Mouse (Mus musculus): Measurements from ENCODE around the gene Angel2. TPM values are rescaled to one million over a fixed set of nuclear protein-coding genes. Genes with fewer than 3 reads are reported as not detected.

Gene Angel2
- polyA plus RNA-seq, 1 experiment from 2014 or later: 48.2 TPM

DNA sequence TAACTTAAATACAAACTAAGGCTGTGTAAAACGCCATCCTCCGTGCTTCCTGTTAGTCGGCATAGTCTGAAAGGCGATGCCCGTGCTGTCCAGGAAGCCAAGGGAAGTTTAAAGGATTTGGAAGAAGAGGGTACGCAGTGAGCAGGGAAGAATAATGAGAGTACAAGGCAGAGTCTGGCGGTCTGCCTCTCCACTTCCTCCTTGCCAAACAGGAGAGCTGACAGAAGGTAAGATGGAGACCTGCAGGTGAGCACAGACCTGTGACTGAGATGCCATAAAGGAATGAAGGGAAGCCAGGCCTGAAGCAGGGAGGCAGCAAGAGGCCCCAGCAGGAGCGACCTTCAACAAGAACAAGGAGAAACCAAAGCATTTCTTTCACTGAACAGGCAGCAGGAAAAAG, 49.3 kb downstream of the Angel2 start:
- Histone ChIP-seq H3K9me3 (ENCODE audit: control insufficient read depth, low read length) (no peaks in the 10 kb centered on the region), H3K4me2 (replicated peaks) (no peak overlapping the region), H3K9ac (no peak overlapping the region), H3K36me3 (replicated peaks; ENCODE audit: control insufficient read depth, insufficient read depth) (peaks cover 60% of the 10 kb centered on the region), H3K4me3 (replicated peaks; ENCODE audit: low read length) (no peak overlapping the region), H3K27ac (no peak overlapping the region), H3K4me1 (replicated peaks; ENCODE audit: control insufficient read depth, insufficient read depth, low read length) (peaks cover 32% of the 10 kb centered on the region), H3K27me3 (ENCODE audit: control insufficient read depth, insufficient read depth, low read length) (no peaks in the 10 kb centered on the region)
- DNase-seq (ENCODE audit: low spot score): no peak
- ATAC-seq (ENCODE audit: low FRiP score): no peak
- WGBS: 96% methylated on average over 8 of the region's 8 CpGs

DNA sequence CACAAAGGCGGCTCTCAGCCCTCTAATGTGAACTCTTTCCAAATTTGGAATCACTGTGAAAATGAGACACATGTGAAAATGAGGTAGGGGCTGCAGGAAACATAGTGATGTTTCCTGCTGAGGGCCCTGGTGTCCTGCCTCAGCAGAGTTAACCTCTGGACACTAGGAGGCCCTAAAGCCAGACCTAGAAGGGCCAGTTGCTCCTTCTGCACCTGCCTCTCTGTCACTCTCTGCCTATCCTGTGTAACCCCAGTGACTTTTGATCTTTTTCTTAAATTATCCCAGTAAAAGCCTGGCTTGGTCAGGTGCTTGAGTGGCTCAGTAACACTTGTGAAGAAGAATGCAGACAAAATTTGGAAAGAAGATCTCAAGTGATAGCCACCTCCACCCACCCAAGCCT, 49.9 kb downstream of the Angel2 start:
- Histone ChIP-seq H3K4me2 (replicated peaks) (no peak overlapping the region), H3K36me3 (replicated peaks; ENCODE audit: control insufficient read depth, insufficient read depth) (peaks cover 53% of the 10 kb centered on the region), H3K9ac (no peak overlapping the region), H3K27me3 (ENCODE audit: control insufficient read depth, insufficient read depth, low read length) (no peaks in the 10 kb centered on the region), H3K4me1 (replicated peaks; ENCODE audit: control insufficient read depth, insufficient read depth, low read length) (peaks cover 32% of the 10 kb centered on the region), H3K27ac (no peak overlapping the region), H3K4me3 (replicated peaks; ENCODE audit: low read length) (no peak overlapping the region), H3K9me3 (ENCODE audit: control insufficient read depth, low read length) (no peaks in the 10 kb centered on the region)
- DNase-seq (ENCODE audit: low spot score) (no peak), ATAC-seq (ENCODE audit: low FRiP score) (no peak)
- 92% methylated on average over 1 of the region's 1 CpGs for WGBS

GRCm38 (mm10) chr1:190976887-190977573, 52.1 kb downstream of the Angel2 start:
- H3K9ac ChIP-seq: peak overlapping the region; percentile 97
- no peaks in the 10 kb centered on the region for H3K9me3 ChIP-seq (ENCODE audit: control insufficient read depth, low read length)
- H3K27me3 ChIP-seq (ENCODE audit: control insufficient read depth, insufficient read depth, low read length): no peaks in the 10 kb centered on the region
- H3K27ac ChIP-seq: no peak overlapping the region
- H3K36me3 ChIP-seq (replicated peaks; ENCODE audit: control insufficient read depth, insufficient read depth): peaks cover 32% of the 10 kb centered on the region
- H3K4me2 ChIP-seq (replicated peaks): peak overlapping the region; percentile 62
- no peak for ATAC-seq (ENCODE audit: low FRiP score)
- peaks cover 32% of the 10 kb centered on the region for H3K4me1 ChIP-seq (replicated peaks; ENCODE audit: control insufficient read depth, insufficient read depth, low read length)
- H3K4me3 ChIP-seq (replicated peaks; ENCODE audit: low read length): peak overlapping the region; percentile 79
- peak; percentile 27 for DNase-seq (ENCODE audit: low spot score)
- 45% methylated on average over 11 of the region's 11 CpGs for WGBS

GRCm38 (mm10) chr1:190978001-190978400, 53.1 kb downstream of the Angel2 start:
- ATAC-seq (ENCODE audit: low FRiP score) (0 out of 2 replicates have a peak, but pooled peaks have one; percentile 13), DNase-seq (ENCODE audit: low spot score) (peak; percentile 40)
- WGBS: under 1% methylated on average over 22 of the region's 22 CpGs
- Histone ChIP-seq H3K9ac (peak overlapping the region; percentile 97), H3K4me1 (replicated peaks; ENCODE audit: control insufficient read depth, insufficient read depth, low read length) (peaks cover 32% of the 10 kb centered on the region), H3K36me3 (replicated peaks; ENCODE audit: control insufficient read depth, insufficient read depth) (peaks cover 22% of the 10 kb centered on the region), H3K9me3 (ENCODE audit: control insufficient read depth, low read length) (no peaks in the 10 kb centered on the region), H3K27me3 (ENCODE audit: control insufficient read depth, insufficient read depth, low read length) (no peaks in the 10 kb centered on the region), H3K27ac (peak overlapping the region; percentile 94), H3K4me3 (replicated peaks; ENCODE audit: low read length) (peak overlapping the region; percentile 79), H3K4me2 (replicated peaks) (peak overlapping the region; percentile 62)

DNA sequence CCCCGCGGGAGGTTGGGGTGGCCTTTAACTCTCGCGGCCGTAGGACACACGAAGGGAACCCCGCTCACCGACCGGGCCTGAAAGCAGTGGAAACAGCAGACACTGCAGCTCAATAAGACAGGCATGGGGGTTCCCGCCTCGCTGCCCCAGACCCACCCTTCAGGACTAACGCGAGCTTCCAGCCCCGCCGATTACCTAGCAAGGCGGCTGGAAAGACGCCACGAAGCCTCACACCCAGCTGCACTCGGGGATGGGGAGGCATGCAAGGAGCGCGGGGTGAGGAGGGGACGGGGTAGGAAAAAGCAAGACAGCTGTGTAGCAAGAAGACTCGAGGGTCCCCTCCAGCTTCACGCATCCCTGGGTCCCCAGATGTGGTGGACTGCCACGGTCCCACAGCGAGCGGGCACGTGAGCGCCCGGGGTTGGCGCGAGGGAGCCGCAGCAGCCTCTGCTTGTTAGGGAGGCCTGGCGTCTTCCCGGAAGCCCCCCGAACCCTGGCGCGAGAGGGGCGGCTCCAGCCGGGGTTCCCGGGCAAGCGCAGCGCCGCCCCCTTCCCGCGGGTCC, 53.7 kb downstream of the Angel2 start:
- Histone ChIP-seq H3K27me3 (ENCODE audit: control insufficient read depth, insufficient read depth, low read length) (no peaks in the 10 kb centered on the region), H3K36me3 (replicated peaks; ENCODE audit: control insufficient read depth, insufficient read depth) (peaks cover 16% of the 10 kb centered on the region)
- peak; percentile 74 for ATAC-seq (ENCODE audit: low FRiP score)

DNA sequence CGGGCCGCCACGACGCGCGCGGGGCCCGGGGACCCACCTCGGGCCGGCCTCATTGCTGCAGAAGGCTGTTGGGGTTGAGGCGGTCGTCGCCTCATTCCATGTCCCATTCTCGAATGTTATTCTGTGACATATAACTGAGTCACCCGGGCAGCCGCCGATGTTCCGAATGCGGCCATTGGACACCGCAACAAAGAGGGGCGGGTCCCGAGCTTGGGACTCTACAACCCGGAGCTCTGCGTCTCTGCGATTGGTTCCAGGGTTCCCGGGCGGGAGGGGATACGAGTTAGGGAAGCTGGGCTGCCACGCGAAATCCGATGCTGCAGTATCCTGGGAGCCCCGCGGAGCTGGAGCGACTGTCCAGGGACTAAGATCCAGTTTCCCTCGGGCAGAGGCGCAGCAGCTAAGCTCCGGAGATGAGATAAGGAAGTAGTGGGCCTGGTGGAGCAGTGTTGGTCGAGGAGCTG, 54.2 kb downstream of the Angel2 start, which contains the start of gene Vash2:
Vash2 (minus strand) TSS at position 197 of the 464 bp plus-strand sequence.
- H3K27ac ChIP-seq: peak within 1 kb of the TSS; percentile 94
- under 1% methylated on average over 32 of the region's 38 CpGs for WGBS
- peak; percentile 91 for DNase-seq (ENCODE audit: low spot score)
- H3K9ac ChIP-seq: peak within 1 kb of the TSS; percentile 97
- peaks cover 11% of the 10 kb centered on the region for H3K36me3 ChIP-seq (replicated peaks; ENCODE audit: control insufficient read depth, insufficient read depth)
- H3K4me3 ChIP-seq (replicated peaks; ENCODE audit: low read length): peak within 1 kb of the TSS; percentile 79
- no peaks in the 10 kb centered on the region for H3K9me3 ChIP-seq (ENCODE audit: control insufficient read depth, low read length)
- ATAC-seq (ENCODE audit: low FRiP score): peak; percentile 97
- peaks cover 32% of the 10 kb centered on the region for H3K4me1 ChIP-seq (replicated peaks; ENCODE audit: control insufficient read depth, insufficient read depth, low read length)
- H3K27me3 ChIP-seq (ENCODE audit: control insufficient read depth, insufficient read depth, low read length): no peaks in the 10 kb centered on the region
- H3K4me2 ChIP-seq (replicated peaks): peak within 1 kb of the TSS; percentile 62

More for the DNA sequence above, 53.7 kb downstream of the Angel2 start:
- H3K4me2 ChIP-seq (replicated peaks): peak overlapping the region; percentile 62
- H3K27ac ChIP-seq: peak overlapping the region; percentile 94
- peaks cover 32% of the 10 kb centered on the region for H3K4me1 ChIP-seq (replicated peaks; ENCODE audit: control insufficient read depth, insufficient read depth, low read length)
- peak; percentile 53 for DNase-seq (ENCODE audit: low spot score)
- peak overlapping the region; percentile 79 for H3K4me3 ChIP-seq (replicated peaks; ENCODE audit: low read length)
- H3K9ac ChIP-seq: peak overlapping the region; percentile 97
- H3K9me3 ChIP-seq (ENCODE audit: control insufficient read depth, low read length): no peaks in the 10 kb centered on the region
- 0% methylated on average over 44 of the region's 46 CpGs for WGBS

DNA sequence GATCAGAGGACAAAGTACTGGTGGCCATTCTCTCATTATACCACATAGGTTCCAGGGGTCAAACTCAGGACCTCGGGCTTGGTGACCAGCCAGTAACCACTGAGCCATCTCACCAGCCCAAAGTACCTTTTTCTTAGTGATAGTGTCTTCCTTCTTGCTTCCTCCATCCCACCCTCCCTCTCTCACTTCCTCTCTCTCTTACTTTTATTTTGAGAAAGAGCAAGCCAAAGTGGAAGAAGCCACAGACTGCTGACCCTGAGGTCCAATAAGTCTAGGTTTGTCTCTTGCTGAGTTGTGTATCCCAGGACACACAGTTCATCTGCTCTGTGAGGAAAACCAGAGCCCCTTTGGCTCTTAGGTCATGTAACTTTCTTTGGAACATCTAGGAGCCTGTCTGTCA, 55.6 kb downstream of the Angel2 start:
- no peaks in the 10 kb centered on the region for H3K9me3 ChIP-seq (ENCODE audit: control insufficient read depth, low read length)
- H3K4me3 ChIP-seq (replicated peaks; ENCODE audit: low read length): no peak overlapping the region
- H3K27ac ChIP-seq: no peak overlapping the region
- no peak overlapping the region for H3K9ac ChIP-seq
- H3K36me3 ChIP-seq (replicated peaks; ENCODE audit: control insufficient read depth, insufficient read depth): no peaks in the 10 kb centered on the region; the same call in 1 of the 2 replicates
- H3K27me3 ChIP-seq (ENCODE audit: control insufficient read depth, insufficient read depth, low read length): no peaks in the 10 kb centered on the region
- 90% methylated on average over 1 of the region's 1 CpGs for WGBS
- ATAC-seq (ENCODE audit: low FRiP score) (no peak), DNase-seq (ENCODE audit: low spot score) (no peak)
- H3K4me2 ChIP-seq (replicated peaks): no peak overlapping the region
- peaks cover 22% of the 10 kb centered on the region for H3K4me1 ChIP-seq (replicated peaks; ENCODE audit: control insufficient read depth, insufficient read depth, low read length)

GRCm38 (mm10) chr1:190981412-190981811, 56.5 kb downstream of the Angel2 start:
- no peaks in the 10 kb centered on the region for H3K36me3 ChIP-seq (replicated peaks; ENCODE audit: control insufficient read depth, insufficient read depth)
- no peak overlapping the region for H3K27ac ChIP-seq
- peaks cover 13% of the 10 kb centered on the region for H3K4me1 ChIP-seq (replicated peaks; ENCODE audit: control insufficient read depth, insufficient read depth, low read length)
- H3K4me2 ChIP-seq (replicated peaks): no peak overlapping the region
- no peaks in the 10 kb centered on the region for H3K9me3 ChIP-seq (ENCODE audit: control insufficient read depth, low read length)
- no peak for DNase-seq (ENCODE audit: low spot score)
- 82% methylated on average over 4 of the region's 4 CpGs for WGBS
- no peak overlapping the region for H3K9ac ChIP-seq
- H3K27me3 ChIP-seq (ENCODE audit: control insufficient read depth, insufficient read depth, low read length): no peaks in the 10 kb centered on the region
- no peak overlapping the region for H3K4me3 ChIP-seq (replicated peaks; ENCODE audit: low read length)
- no peak for ATAC-seq (ENCODE audit: low FRiP score)

- 82% methylated on average over 9 of the region's 9 CpGs for WGBS
- no peak overlapping the region for H3K9ac ChIP-seq
- H3K27ac ChIP-seq: no peak overlapping the region
- H3K4me2 ChIP-seq (replicated peaks): no peak overlapping the region
- no peaks in the 10 kb centered on the region for H3K4me1 ChIP-seq (replicated peaks; ENCODE audit: control insufficient read depth, insufficient read depth, low read length)
- no peak overlapping the region for H3K4me3 ChIP-seq (replicated peaks; ENCODE audit: low read length)
- H3K36me3 ChIP-seq (replicated peaks; ENCODE audit: control insufficient read depth, insufficient read depth): no peaks in the 10 kb centered on the region
- H3K27me3 ChIP-seq (ENCODE audit: control insufficient read depth, insufficient read depth, low read length): no peaks in the 10 kb centered on the region
- DNase-seq (ENCODE audit: low spot score): no peak
- no peaks in the 10 kb centered on the region for H3K9me3 ChIP-seq (ENCODE audit: control insufficient read depth, low read length)
- ATAC-seq (ENCODE audit: low FRiP score): no peak
Observed at GRCm38 (mm10) chr1:190989437-190990082, 64.6 kb downstream of the Angel2 start.

Data from hindbrain, embryonic 14.5 days (tissue).